Mouse (Mus musculus) urinary bladder, postnatal 14 days (tissue): ENCODE results near the gene Rgl3.

Source experiments
- DNase-seq: peaks from one replicate; pipeline ENCODE4 v3.0.0; 2021; ENCODE audit warnings: low spot score

Rgl3 gene

GRCm38 (mm10) chr9:21947540-21948130 lies 41.6 kb downstream of the Rgl3 start:
- no peak for DNase-seq

GRCm38 (mm10) chr9:21944267-21944666 lies 45.0 kb downstream of the Rgl3 start:
- no peak for DNase-seq

- DNase-seq, result no peak
Observed at GRCm38 (mm10) chr9:21943638-21944037, 45.6 kb downstream of the Rgl3 start.

GRCm38 (mm10) chr9:21943046-21943445 lies 46.2 kb downstream of the Rgl3 start:
- DNase-seq, result no peak

GRCm38 (mm10) chr9:21938234-21938855 lies 50.9 kb downstream of the Rgl3 start:
- DNase-seq, result no peak

GRCm38 (mm10) chr9:21937711-21938175 lies 51.5 kb downstream of the Rgl3 start:
- no peak for DNase-seq

GRCm38 (mm10) chr9:21936692-21937570 lies 52.3 kb downstream of the Rgl3 start, which contains the start of gene Plppr2:
Gene Plppr2 (plus strand): TSS chr9:21937033.
- peak; percentile 98 for DNase-seq

- no peak for DNase-seq
Observed at GRCm38 (mm10) chr9:21935466-21936131, 53.6 kb downstream of the Rgl3 start.

GRCm38 (mm10) chr9:21934021-21934420 lies 55.2 kb downstream of the Rgl3 start:
- DNase-seq, result no peak

GRCm38 (mm10) chr9:21932445-21933137 lies 56.7 kb downstream of the Rgl3 start:
- no peak for DNase-seq

- no peak for DNase-seq
Observed at GRCm38 (mm10) chr9:21932006-21932405, 57.2 kb downstream of the Rgl3 start.

GRCm38 (mm10) chr9:21929208-21929607 lies 60.0 kb downstream of the Rgl3 start:
- no peak for DNase-seq

- peak; percentile 93 for DNase-seq
Observed at GRCm38 (mm10) chr9:21927208-21927753, 62.0 kb downstream of the Rgl3 start, which contains the start of the genes Ccdc159 and Tmem205. Gene Ccdc159 (plus strand): TSS chr9:21927471. Gene Tmem205 (minus strand): TSS chr9:21927556.

GRCm38 (mm10) chr9:21926784-21927183 lies 62.5 kb downstream of the Rgl3 start:
- no peak for DNase-seq

GRCm38 (mm10) chr9:21926155-21926554 lies 63.1 kb downstream of the Rgl3 start:
- DNase-seq, result no peak

GRCm38 (mm10) chr9:21925506-21925905 lies 63.7 kb downstream of the Rgl3 start:
- DNase-seq, result no peak

- no peak for DNase-seq
Observed at GRCm38 (mm10) chr9:21925034-21925433, 64.2 kb downstream of the Rgl3 start.

- peak; percentile 97 for DNase-seq
Observed at GRCm38 (mm10) chr9:21924099-21924493, 65.2 kb downstream of the Rgl3 start.

- DNase-seq, result no peak
Observed at GRCm38 (mm10) chr9:21923490-21924098, 65.7 kb downstream of the Rgl3 start.

- DNase-seq, result no peak
Observed at GRCm38 (mm10) chr9:21923036-21923435, 66.2 kb downstream of the Rgl3 start.
